8 mouse cellular contexts compared by ENCODE assay signal in the genomic region with DNA sequence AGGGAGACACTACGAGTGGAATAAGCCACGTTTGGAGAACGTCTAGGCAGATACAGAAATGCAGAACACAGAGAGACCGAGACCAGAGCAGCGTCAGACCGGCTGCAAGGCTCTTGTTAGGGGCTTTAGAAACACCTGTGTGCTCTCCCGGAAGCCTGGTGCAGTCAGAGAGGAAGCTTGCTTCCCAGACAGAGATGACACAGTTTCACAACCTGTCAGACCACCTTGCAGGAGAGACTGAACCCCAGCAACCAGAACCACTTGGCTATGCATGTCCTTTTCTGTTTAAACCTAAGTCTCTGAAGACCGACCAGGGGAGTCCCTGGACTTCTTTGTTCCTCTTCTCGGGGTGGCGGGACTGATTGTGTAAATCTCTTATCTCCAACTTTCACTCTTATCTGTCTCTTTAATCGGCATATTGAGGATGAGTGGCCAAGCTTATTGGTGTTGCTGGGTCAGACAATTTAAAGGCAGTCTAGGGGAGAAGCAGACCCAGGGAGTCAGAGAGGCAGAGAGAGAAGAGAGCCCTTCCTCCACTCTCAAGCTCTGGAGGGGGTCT. TPM values are rescaled to one million over a fixed set of nuclear protein-coding genes. Genes with fewer than 3 reads are reported as not detected.
A peak's percentile ranks its signal among the peaks of the same experiment; 100 is the strongest.
DNase-seq lines count a peak whose midpoint lies in the region; ATAC-seq and TF ChIP-seq lines count a peak whose summit lies in the region.

A gene (plus strand): TSS at position 509 of the 559 bp plus-strand sequence.

- peak within 1 kb of the TSS; percentile 72 for H3K4me2 ChIP-seq in heart, postnatal 0 days (ENCODE audit: low read depth, low read length)
- H3K4me2 ChIP-seq in intestine, postnatal 0 days (replicated peaks; ENCODE audit: low read depth): peak within 1 kb of the TSS; percentile 64

- no peak for TF ChIP-seq CTCF in heart, postnatal 0 days (IDR thresholded peaks at IDR 0.05; ENCODE audit: low read depth)
- TF ChIP-seq CTCF in intestine, postnatal 0 days (IDR thresholded peaks at IDR 0.05; ENCODE audit: low read depth): no peak

- H3K27ac ChIP-seq in heart, postnatal 0 days (ENCODE audit: low read depth): no peak within 1 kb of the TSS
- no peak within 1 kb of the TSS for H3K27ac ChIP-seq in intestine, postnatal 0 days (ENCODE audit: low read depth, low read length)

- H3K4me1 ChIP-seq in heart, postnatal 0 days (ENCODE audit: control insufficient read depth, insufficient read depth): peaks cover 6% of the 10 kb centered on the region
- H3K4me1 ChIP-seq in intestine, postnatal 0 days (replicated peaks; ENCODE audit: control insufficient read depth, insufficient read depth, low read length): no peaks in the 10 kb centered on the region

- WGBS in heart, postnatal 0 days: 3% methylated on average over 11 of the region's 11 CpGs
- WGBS in intestine, postnatal 0 days: under 1% methylated on average over 11 of the region's 11 CpGs

- ATAC-seq in heart, postnatal 0 days (ENCODE audit: insufficient read depth, low read depth): no peak
- ATAC-seq in common myeloid progenitor, adult 5-6 weeks (replicated peaks; ENCODE audit: low read depth, poor library complexity, severe bottlenecking): peak; percentile 66
- no peak for ATAC-seq in intestine, postnatal 0 days
- peak; percentile 39 for ATAC-seq in neutrophil, adult 5-6 weeks (ENCODE audit: extremely low read depth, insufficient number of reproducible peaks, low FRiP score, poor library complexity, severe bottlenecking)

- intact Hi-C loops in heart, postnatal 36 days (cut with DNase I): no loop called here

- no peaks in the 10 kb centered on the region for H3K36me3 ChIP-seq in heart, postnatal 0 days (replicated peaks; ENCODE audit: control insufficient read depth, insufficient read depth, low read length)
- no peaks in the 10 kb centered on the region for H3K36me3 ChIP-seq in intestine, postnatal 0 days (ENCODE audit: control insufficient read depth, insufficient read depth)

- H3K4me3 ChIP-seq in heart, postnatal 0 days (ENCODE audit: low read depth, low read length): peak within 1 kb of the TSS; percentile 46
- peak within 1 kb of the TSS; percentile 33 for H3K4me3 ChIP-seq in intestine, postnatal 0 days (ENCODE audit: low read depth, low read length)

- peaks cover 55% of the 10 kb centered on the region for H3K27me3 ChIP-seq in heart, postnatal 0 days (ENCODE audit: control insufficient read depth, insufficient read depth, low read length)
- peaks cover 54% of the 10 kb centered on the region for H3K27me3 ChIP-seq in intestine, postnatal 0 days (replicated peaks; ENCODE audit: control insufficient read depth, insufficient read depth, low read length)

- 0 out of 2 replicates have a peak, but pooled peaks cover 4% of the 10 kb centered on the region for H3K9me3 ChIP-seq in heart, postnatal 0 days (replicated peaks; ENCODE audit: control insufficient read depth, low read length)
- H3K9me3 ChIP-seq in intestine, postnatal 0 days (ENCODE audit: control insufficient read depth): no peaks in the 10 kb centered on the region

- no peak within 1 kb of the TSS for H3K9ac ChIP-seq in heart, postnatal 0 days (replicated peaks; ENCODE audit: low read depth, low read length)
- H3K9ac ChIP-seq in intestine, postnatal 0 days (ENCODE audit: low read depth, low read length): no peak within 1 kb of the TSS

- TF ChIP-seq EP300 in heart, postnatal 0 days (IDR thresholded peaks at IDR 0.05; ENCODE audit: low read depth): no peak

- DNase-seq in heart, postnatal 0 days (ENCODE audit: low spot score): no peak
- DNase-seq in heart, postnatal 36 days: no peak
- DNase-seq in adrenal gland, postnatal 14 days: no peak
- DNase-seq in layer of hippocampus, postnatal 36 days: no peak
- DNase-seq in cerebellum, postnatal 14 days: no peak

RNA-seq across cellular contexts. Expression of the gene that starts here (rescaled TPM):
- not detected in 2 replicates for total RNA-seq in heart, postnatal 0 days (2014; rRNA removed; ENCODE audit: low replicate concordance)
- polyA plus RNA-seq in heart, postnatal 0 days (2015; fragmentation: Nextera tagmentation; extraction: Ambion mirVana): not detected in 2 replicates
- total RNA-seq in heart, postnatal 36 days (2021): not detected
- total RNA-seq in common myeloid progenitor, adult 5-6 weeks (2017): not detected in 2 replicates
- polyA plus RNA-seq in intestine, postnatal 0 days (2015; fragmentation: Nextera tagmentation; extraction: Ambion mirVana): not detected in 2 replicates
- 0.23 and 0.49 TPM in 2 replicates for total RNA-seq in neutrophil, adult 5-6 weeks (2017)
- 0.07 and 1.1 TPM in 2 replicates for total RNA-seq in adrenal gland, postnatal 14 days (2021)
- total RNA-seq in layer of hippocampus, postnatal 36 days (2021): not detected

Comparison
In these comparisons a context has a peak if more than half of its experiments do, and no peak if none do; other contexts are left out.
1. Peak in ATAC-seq in common myeloid progenitor, adult 5-6 weeks; RNA of the gene not detected or under 1 TPM.
2. Peak in ATAC-seq in neutrophil, adult 5-6 weeks; RNA of the gene not detected or under 1 TPM.